Mouse (Mus musculus): ENCODE results near the gene Gtf3c5.

- TF ChIP-seq POLR2A (IDR thresholded peaks at IDR 0.05; ENCODE audit: insufficient read depth, low read depth, low read length) (no peak), CTCF (IDR thresholded peaks at IDR 0.05; ENCODE audit: insufficient read depth, low read depth, low read length) (no peak)
Measured at GRCm38 (mm10) chr2:28539949-28540348, 43.6 kb downstream of the Gtf3c5 start.
